Mouse (Mus musculus): ENCODE measurements around the gene Mindy1. TPM values are rescaled to one million over a fixed set of nuclear protein-coding genes. Genes with fewer than 3 reads are reported as not detected.

The Mindy1 gene
- total RNA-seq (2023), result 20.9 TPM

DNA sequence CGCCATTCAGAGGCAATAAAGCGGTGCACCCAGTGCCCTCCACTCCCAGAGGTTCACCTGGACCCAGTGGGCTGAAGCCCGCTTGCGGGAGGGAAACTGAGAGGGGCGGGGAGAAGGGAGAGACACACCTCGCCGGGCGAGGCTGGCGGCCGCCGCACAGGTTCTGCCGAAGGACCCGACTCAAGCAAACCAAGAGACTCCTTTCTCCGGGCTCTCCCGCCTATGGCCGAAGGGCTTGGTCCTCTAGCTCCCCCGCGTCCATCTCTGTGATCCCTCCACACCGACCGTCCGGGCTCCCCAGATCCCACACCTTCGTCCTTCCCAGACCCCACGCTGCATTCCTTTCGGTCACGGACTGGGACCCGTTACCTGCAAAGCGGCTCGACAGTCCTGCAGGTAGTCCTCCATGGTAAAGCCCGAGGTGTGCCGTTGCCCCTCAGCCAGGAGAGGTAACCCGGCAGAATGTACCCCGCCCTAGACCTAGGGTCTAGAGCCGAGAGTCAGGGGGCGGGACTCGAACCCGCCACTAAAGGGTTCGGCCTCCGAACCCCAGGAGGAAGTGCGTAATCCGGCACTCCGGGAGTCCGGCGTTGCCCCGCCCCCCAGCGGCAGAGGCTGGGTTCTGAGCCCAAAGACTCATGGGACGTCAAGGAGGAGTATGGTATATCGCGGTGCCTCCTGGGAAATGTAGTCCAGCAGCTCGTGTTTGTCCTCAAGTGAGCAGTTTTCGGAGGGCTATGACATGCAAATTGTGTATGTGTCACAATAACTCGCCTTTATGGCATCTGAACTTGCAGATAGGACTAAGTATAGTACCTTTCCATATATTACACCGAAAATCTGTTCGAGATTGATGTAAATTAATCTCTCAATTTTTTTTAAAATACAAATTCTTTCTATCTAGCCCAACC lies at the start of gene Mindy1, which contains the start of gene Prune1:
TSS of gene Mindy1 (plus strand) at position 130 of the 911 bp plus-strand sequence.
TSS of gene Prune1 (minus strand) at position 861 of the 911 bp plus-strand sequence.

DNA sequence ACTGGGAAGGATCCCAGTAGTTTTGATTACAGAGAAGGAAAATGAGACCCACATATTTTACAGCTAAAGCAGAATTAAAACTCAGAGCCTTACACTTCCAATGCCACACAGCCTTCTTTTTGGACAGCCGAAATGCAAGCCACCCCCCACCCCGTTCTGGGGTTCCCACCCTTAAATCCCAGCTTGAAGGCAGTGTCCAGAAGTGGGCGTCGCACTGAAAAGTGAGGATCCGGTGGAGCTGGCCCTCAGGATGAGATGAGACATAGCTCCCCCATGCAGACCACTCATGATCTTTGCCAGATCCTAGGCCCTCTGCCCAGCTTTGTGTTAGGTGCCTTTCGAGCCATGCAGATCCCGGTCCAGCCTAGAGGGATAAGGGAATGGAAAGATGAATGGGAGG lies 39.6 kb upstream of the Mindy1 start, which contains the start of gene Gm128:
TSS of gene Gm128 (minus strand) at position 101 of the 400 bp plus-strand sequence.

DNA sequence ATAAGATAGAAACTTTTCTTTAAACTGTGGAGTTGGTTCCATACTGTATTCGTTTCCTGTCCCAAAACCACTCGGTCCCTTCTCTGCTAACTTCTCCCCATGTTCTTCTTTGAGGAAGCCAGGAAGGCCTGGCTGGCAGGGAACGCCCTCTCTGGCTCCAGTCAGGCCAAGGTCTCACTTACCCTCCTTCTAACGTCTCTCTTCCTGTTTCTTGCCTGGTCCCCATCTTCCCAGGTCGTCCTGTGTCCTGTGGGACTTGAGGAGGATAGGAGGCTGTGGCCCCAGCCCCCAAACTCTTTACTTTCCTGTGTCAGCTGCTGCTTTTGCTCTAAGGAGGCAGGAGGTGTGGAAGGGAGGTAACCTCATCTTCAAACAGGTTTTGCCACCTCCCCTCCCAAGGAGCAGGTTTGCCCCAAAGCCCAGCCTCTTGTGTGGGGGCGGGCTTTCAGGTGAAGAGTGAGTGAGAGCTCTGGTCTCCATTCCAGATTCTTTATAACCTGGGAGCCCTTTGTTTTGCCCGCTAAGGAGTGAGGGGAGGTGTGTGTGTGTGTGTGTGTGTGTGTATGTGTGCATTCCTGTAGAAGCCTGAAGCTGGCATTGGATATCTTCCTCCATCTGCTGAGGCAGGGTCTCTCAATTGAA lies 30.2 kb upstream of the Mindy1 start, which contains the start of gene Bnipl:
TSS of gene Bnipl (minus strand) at position 411 of the 642 bp plus-strand sequence.

DNA sequence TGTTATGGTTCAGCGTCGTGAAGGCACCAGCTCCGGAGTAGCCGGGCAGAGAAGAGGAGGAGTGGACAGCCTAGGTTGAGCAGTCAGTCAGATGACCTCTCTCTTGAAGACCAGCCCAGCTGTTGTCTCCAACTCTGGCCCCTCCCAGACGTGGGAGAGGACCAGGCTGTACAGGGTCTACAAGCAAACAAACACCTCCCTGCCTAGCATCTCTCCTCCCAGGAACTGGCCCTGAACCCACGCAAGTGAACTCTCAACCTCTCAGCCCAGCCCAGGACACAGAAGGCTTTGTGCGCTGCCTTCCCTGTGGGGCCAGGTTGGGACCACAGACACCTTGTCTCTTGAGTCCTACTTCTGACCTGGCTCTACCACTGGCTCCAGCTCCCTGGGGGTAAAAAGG lies 26.0 kb downstream of the Mindy1 start, which contains the start of gene Anxa9:
TSS of gene Anxa9 (minus strand) at position 77 of the 400 bp plus-strand sequence.

DNA sequence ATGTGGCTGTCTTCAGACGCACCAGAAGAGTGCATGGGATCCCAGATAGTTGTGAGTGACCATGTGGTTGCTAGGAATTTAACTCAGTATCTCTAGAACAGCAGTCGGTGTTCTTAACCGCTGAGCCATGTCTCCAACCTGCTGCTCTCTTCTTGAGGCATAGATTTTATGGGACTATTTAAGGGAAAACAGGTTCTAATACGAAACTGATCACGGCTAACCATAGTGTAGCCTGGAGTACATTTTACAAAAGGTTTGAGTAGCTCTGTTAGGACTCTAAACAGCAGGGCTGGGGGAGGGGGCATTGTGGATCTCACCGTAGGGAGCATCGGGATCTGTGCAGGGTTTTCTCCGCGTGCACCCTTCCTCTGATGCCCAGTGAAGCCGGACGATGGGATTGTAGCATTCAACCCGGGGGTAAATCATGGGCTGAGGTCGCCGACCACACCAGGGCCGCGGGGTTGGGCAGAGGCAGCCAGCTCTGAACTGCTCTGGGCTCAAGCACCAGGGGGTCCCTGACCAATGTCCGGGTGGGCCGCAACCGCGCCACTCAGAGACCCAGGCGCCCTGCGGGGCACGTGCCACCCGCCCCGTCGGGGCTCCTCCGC lies 33.4 kb downstream of the Mindy1 start, which contains the start of gene Cers2:
TSS of gene Cers2 (plus strand) at position 306 of the 608 bp plus-strand sequence.

Other genes with a start within 250 kb of the Mindy1 start
- gene Psmd4, start 238.7 kb upstream of the Mindy1 start, total RNA-seq (2023), result 130 TPM
- 43.9 TPM for gene Pip5k1a, start 174.4 kb upstream of the Mindy1 start, total RNA-seq (2023)
- gene Vps72, start 170.3 kb upstream of the Mindy1 start, total RNA-seq (2023), result 46.8 TPM
- 1.7 TPM for gene Tmod4, start 156.9 kb upstream of the Mindy1 start, total RNA-seq (2023)
- gene Scnm1, start 147.3 kb upstream of the Mindy1 start, total RNA-seq (2023), result 91.4 TPM
- 6.5 TPM for gene Lysmd1, start 147.3 kb upstream of the Mindy1 start, total RNA-seq (2023)
- 102 TPM for gene Tnfaip8l2, start 139.0 kb upstream of the Mindy1 start, total RNA-seq (2023)
- gene Sema6c, start 120.9 kb upstream of the Mindy1 start, total RNA-seq (2023), result 2.5 TPM
- gene Gabpb2, start 63.4 kb upstream of the Mindy1 start, total RNA-seq (2023), result 67.0 TPM
- 244 TPM for gene Cdc42se1, start 52.6 kb upstream of the Mindy1 start, total RNA-seq (2023)
- gene Mllt11, start 49.2 kb upstream of the Mindy1 start, total RNA-seq (2023), result 7.0 TPM
- not detected for gene Gm128, start 39.7 kb upstream of the Mindy1 start, total RNA-seq (2023)
- not detected for gene Bnipl, start 30.2 kb upstream of the Mindy1 start, total RNA-seq (2023)
- 8.8 TPM for gene Prune1, start 731 bp downstream of the Mindy1 start, total RNA-seq (2023)
- gene Anxa9, start 25.8 kb downstream of the Mindy1 start, total RNA-seq (2023), result 0.71 TPM
- 106 TPM for gene Cers2, start 33.4 kb downstream of the Mindy1 start, total RNA-seq (2023)
- 33.3 TPM for gene Setdb1, start 75.9 kb downstream of the Mindy1 start, total RNA-seq (2023)
- not detected for gene 4930558C23Rik, start 121.5 kb downstream of the Mindy1 start, total RNA-seq (2023)
- gene Arnt, start 153.0 kb downstream of the Mindy1 start, total RNA-seq (2023), result 74.5 TPM
- 1.5 TPM for gene Ctsk, start 217.9 kb downstream of the Mindy1 start, total RNA-seq (2023)
- 108 TPM for gene Ctss, start 245.4 kb downstream of the Mindy1 start, total RNA-seq (2023)

Data from CD4-positive naive resting alpha-beta T cell, adult 57 days (primary cell).